Mouse (Mus musculus) spleen, adult 2 months (tissue): Measurements from ENCODE around the gene Ntsr2. TPM values are rescaled to one million over a fixed set of nuclear protein-coding genes. Genes with fewer than 3 reads are reported as not detected.

Experiments used
- DNase-seq, 2 experiments: peaks; one replicate each; pipeline versions ENCODE4 v3.0.0 to v3.0.0-alpha.2; 2012 to 2021; ENCODE audit warnings: low spot score in 2 of 2, low read depth in 1 of 2
- H3K27ac ChIP-seq: fragments of 200-500 bp; 2 replicates; pipeline ENCODE4 v1.5.1; 2012; ENCODE audit warnings: low read length, inconsistent platforms; ENCODE audit not compliant: insufficient read depth
- H3K27me3 ChIP-seq: fragments of 200-500 bp; 2 replicates; pipeline ENCODE4 v1.6.1; 2012; ENCODE audit warnings: mild to moderate bottlenecking, moderate library complexity, low read length, inconsistent platforms; ENCODE audit not compliant: control insufficient read depth, insufficient read depth
- H3K36me3 ChIP-seq: fragments of 200-500 bp; 2 replicates; pipeline ENCODE4 v1.6.1; 2012; ENCODE audit warnings: mild to moderate bottlenecking, low read length, inconsistent platforms; ENCODE audit not compliant: control insufficient read depth, insufficient read depth
- H3K4me1 ChIP-seq: fragments of 200-500 bp; 2 replicates; pipeline ENCODE4 v1.6.1; 2011; ENCODE audit warnings: inconsistent platforms; ENCODE audit not compliant: control insufficient read depth, insufficient read depth, insufficient read length
- H3K4me3 ChIP-seq: fragments of 200-500 bp; 2 replicates; pipeline ENCODE4 v1.5.1; 2011; ENCODE audit warnings: mild to moderate bottlenecking, inconsistent platforms; ENCODE audit not compliant: insufficient read depth, insufficient read length; ENCODE audit errors: extremely low read depth
- CTCF ChIP-seq: fragments of 200-500 bp; IDR thresholded peaks from 2 replicates; pipeline ENCODE4 v1.5.1; 2011; ENCODE audit warnings: mild to moderate bottlenecking, inconsistent platforms; ENCODE audit not compliant: insufficient read depth, insufficient read length, insufficient replicate concordance; ENCODE audit errors: extremely low read depth
- POLR2A ChIP-seq: fragments of 200-500 bp; IDR thresholded peaks from 2 replicates; pipeline ENCODE4 v1.6.1; 2011; ENCODE audit warnings: low read depth, low read length, inconsistent platforms
- WGBS: fragments of 180-500 bp; shearing (Covaris S2); methylation state at CpG from one replicate; pipeline ENCODE4 v1.1.7; 2018; 5-methylcytosine and 5-hydroxymethylcytosine counted together
- polyA plus RNA-seq: library from polyadenylated mRNA; depleted of rRNA; stranded (reverse); fragments of >200 nt; gene quantifications from 2 replicates; pipeline ENCODE4 v1.2.3, GENCODE M21; 2012; rRNA removed

The Ntsr2 gene
- polyA plus RNA-seq, 1 experiment, result 0.11 TPM

DNA sequence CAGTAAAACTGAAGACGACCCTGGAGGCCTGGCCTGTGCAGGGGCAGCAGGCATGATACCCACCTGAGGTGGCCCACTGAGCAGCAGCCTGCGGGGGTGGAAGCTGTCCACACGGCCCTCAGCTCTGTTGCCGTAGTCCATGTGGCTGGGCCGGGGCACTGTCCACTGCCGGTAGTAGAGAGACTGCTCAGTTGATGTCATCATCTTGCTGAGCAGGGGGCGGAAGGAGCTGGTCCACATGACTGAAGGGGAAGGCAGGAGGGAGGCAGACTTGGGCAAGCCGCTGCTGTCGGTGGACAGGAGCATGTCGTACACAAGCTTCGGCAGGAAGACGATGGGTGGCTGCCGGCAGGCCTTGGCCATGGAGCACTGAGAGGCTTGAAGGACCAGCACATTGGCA, 43.0 kb downstream of the Ntsr2 start:
- Histone ChIP-seq H3K27me3 (no peaks in the 10 kb centered on the region), H3K4me3 (no peak overlapping the region), H3K27ac (no peak overlapping the region), H3K36me3 (no peaks in the 10 kb centered on the region), H3K4me1 (no peaks in the 10 kb centered on the region)
- 91% methylated on average over 13 of the region's 13 CpGs for WGBS
- no peak for DNase-seq
- TF ChIP-seq CTCF, result no peak
- TF ChIP-seq POLR2A, result no peak

DNA sequence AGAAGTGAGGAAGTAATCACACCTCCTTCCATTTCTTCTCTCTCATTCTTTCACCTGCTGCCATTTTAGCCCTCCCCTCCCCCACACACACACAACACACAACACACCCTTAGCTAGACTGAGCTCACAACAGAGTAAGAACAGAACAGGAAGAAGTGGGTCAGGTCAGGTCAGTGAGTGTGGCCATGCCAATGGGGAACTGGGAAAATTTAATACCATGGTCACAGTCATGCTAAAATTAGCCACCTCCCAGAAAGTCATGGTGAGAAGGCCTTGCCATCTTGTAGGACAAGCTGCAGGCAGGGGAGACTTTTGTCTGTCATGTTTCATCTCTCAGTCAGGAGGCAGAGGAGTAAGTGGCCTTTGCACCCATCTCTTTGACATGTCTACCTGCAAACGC, 45.5 kb downstream of the Ntsr2 start:
- WGBS, result 97% methylated on average over 1 of the region's 1 CpGs
- TF ChIP-seq CTCF (no peak), POLR2A (no peak)

More for the DNA sequence above, 45.5 kb downstream of the Ntsr2 start:
- Histone ChIP-seq H3K27ac (no peak overlapping the region), H3K27me3 (no peaks in the 10 kb centered on the region), H3K4me3 (no peak overlapping the region), H3K36me3 (no peaks in the 10 kb centered on the region), H3K4me1 (no peaks in the 10 kb centered on the region)
- DNase-seq, result no peak

Other genes starting within 250 kb of the Ntsr2 start
- 10.6 and 13.3 TPM in 2 replicates for gene Lpin1, start 42.4 kb upstream of the Ntsr2 start, polyA plus RNA-seq
- gene Greb1, start 147.5 kb downstream of the Ntsr2 start, polyA plus RNA-seq, result 0.59 and 0.64 TPM in 2 replicates
- 6.5 and 9.8 TPM in 2 replicates for gene E2f6, start 157.6 kb downstream of the Ntsr2 start, polyA plus RNA-seq
- gene Rock2, start 241.5 kb downstream of the Ntsr2 start, polyA plus RNA-seq, result 3.0 and 3.1 TPM in 2 replicates